Mouse (Mus musculus) kidney, adult 2 months (tissue): ENCODE results near the gene Prnd. TPM values are rescaled to one million over a fixed set of nuclear protein-coding genes. Genes with fewer than 3 reads are reported as not detected.

Experiments
- DNase-seq: peaks from one replicate; pipeline ENCODE4 v3.0.0; 2021
- H3K27ac ChIP-seq: fragments of 200-500 bp; 2 replicates; pipeline ENCODE4 v1.5.1; 2012; ENCODE audit warnings: low read depth, low read length, control low read depth, inconsistent platforms; ENCODE audit not compliant: insufficient read depth
- H3K27me3 ChIP-seq: fragments of 200-500 bp; replicated peaks from 2 replicates; pipeline ENCODE4 v1.6.1; 2012; ENCODE audit warnings: mild to moderate bottlenecking, moderate library complexity, low read length, inconsistent platforms; ENCODE audit not compliant: control insufficient read depth, insufficient read depth
- H3K36me3 ChIP-seq: fragments of 200-500 bp; 2 replicates; pipeline ENCODE4 v1.6.1; 2012; ENCODE audit warnings: mild to moderate bottlenecking, moderate library complexity, low read length, inconsistent platforms; ENCODE audit not compliant: control insufficient read depth, insufficient read depth
- H3K4me1 ChIP-seq: fragments of 200-500 bp; 2 replicates; pipeline ENCODE4 v1.6.1; 2011; ENCODE audit warnings: low read length; ENCODE audit not compliant: control insufficient read depth, insufficient read depth
- H3K4me3 ChIP-seq: fragments of 200-500 bp; 2 replicates; pipeline ENCODE4 v1.5.1; 2011; ENCODE audit warnings: mild to moderate bottlenecking, low read depth, low read length, control low read depth; ENCODE audit not compliant: insufficient read depth
- CTCF ChIP-seq: fragments of 200-500 bp; conservative IDR thresholded peaks from 2 replicates; pipeline ENCODE4 v1.5.1; 2011; ENCODE audit warnings: low read depth, mild to moderate bottlenecking, control low read depth, low read length, moderate library complexity, mixed read lengths; ENCODE audit not compliant: insufficient read depth, insufficient read length
- POLR2A ChIP-seq: fragments of 200-500 bp; IDR thresholded peaks from one replicate; pipeline ENCODE4 v1.6.1; 2011; ENCODE audit warnings: low read depth, low read length, control low read depth
- whole genome bisulfite sequencing: fragments of 180-500 bp; shearing (Covaris S2); methylation state at CpG from one replicate; pipeline ENCODE4 v1.1.7; 2018; 5-methylcytosine and 5-hydroxymethylcytosine counted together
- polyA plus RNA-seq: library from polyadenylated mRNA; depleted of rRNA; stranded (reverse); fragments of >200 nt; gene quantifications from 2 replicates; pipeline ENCODE4 v1.2.3, GENCODE M21; 2012

Gene Prnd
- polyA plus RNA-seq, 1 experiment, result 1.0 TPM

DNA sequence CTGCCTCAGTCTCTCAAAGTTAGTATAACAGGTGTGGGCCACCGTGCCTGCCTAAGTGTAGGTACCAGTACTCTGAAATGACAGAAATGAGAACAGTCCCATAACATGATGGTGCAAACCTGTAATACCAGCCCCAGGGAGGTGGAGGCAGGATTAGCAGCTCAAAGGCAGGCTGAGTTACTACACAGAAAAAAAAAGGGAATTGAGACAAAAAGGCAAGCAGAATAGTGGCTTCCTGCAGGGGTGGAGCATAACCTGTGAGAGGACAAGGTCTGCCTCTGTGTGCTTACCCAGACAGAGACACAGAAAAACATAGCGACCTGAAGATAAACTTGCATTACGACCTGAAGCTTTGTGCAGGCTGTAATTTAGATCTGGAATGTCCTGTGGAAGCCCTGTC lies 26.0 kb downstream of the Prnd start:
- no peak for TF ChIP-seq POLR2A
- TF ChIP-seq CTCF, result no peak
- Histone ChIP-seq H3K36me3 (no peaks in the 10 kb centered on the region), H3K4me3 (no peak overlapping the region), H3K4me1 (no peaks in the 10 kb centered on the region), H3K27ac (no peak overlapping the region), H3K27me3 (no peaks in the 10 kb centered on the region)
- no peak for DNase-seq
- 75% methylated on average over 3 of the region's 3 CpGs for WGBS

DNA sequence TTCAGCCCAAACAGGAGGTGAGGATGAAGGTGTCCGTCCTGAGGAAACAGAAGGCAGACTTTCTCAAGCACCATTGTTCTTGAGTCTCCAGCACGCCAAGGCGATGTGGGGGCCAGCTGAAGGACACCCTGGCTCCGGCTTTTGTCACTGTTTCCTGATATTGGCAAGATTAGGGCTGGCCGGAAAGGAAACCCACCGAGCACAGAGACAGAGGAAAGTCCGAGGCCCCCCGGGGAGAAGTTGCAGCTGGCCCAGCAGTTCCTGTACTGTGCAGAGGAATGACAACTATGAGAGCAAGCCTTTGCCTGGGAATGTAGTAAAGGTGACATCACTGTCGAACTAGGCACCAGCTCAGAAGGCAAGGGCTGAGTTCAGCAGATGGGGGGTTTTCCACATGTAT lies 30.2 kb downstream of the Prnd start:
- peak; percentile 72 for DNase-seq
- TF ChIP-seq POLR2A (no peak), CTCF (no peak)

DNA sequence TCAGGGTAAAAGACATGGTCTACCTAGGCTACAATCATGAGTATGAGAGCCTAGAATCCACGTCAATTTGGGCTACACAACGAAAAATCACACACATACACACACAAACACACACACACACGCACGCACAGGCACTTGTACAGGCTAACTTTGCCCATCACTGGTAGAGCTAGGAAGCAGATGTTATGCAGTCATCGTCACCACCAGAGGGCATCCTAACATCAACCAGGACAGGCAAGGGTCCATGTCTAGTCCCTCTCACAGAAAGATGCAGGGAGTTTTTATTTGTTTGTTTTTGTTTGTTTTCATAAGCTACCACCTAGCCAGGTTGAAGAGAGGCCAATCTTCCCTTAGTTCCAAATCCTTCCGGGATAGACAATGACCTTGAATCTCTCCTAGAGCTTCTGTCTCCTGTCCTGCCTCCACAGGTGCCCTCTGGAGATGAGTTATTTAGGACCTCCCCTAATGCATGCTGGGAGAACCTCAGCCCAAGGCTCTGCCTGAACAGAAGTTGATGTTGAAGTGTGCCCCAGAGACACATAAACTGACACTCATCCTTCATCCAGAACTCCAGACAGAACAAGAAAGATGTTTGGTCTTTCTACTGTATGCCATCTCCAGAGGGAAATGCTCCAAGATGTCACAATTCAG lies 32.0 kb downstream of the Prnd start:
- DNase-seq, result peak; percentile 68
- 13% methylated on average over 6 of the region's 6 CpGs for WGBS
- H3K36me3 ChIP-seq, result no peaks in the 10 kb centered on the region
- H3K4me1 ChIP-seq, result no peaks in the 10 kb centered on the region
- TF ChIP-seq POLR2A (no peak), CTCF (peak; percentile 99)
- H3K27ac ChIP-seq, result no peak overlapping the region
- H3K27me3 ChIP-seq, result no peaks in the 10 kb centered on the region
- no peak overlapping the region for H3K4me3 ChIP-seq

More for the DNA sequence above, 30.2 kb downstream of the Prnd start:
- WGBS, result 49% methylated on average over 9 of the region's 9 CpGs
- Histone ChIP-seq H3K36me3 (no peaks in the 10 kb centered on the region), H3K27me3 (no peaks in the 10 kb centered on the region), H3K27ac (no peak overlapping the region), H3K4me3 (no peak overlapping the region), H3K4me1 (no peaks in the 10 kb centered on the region)

DNA sequence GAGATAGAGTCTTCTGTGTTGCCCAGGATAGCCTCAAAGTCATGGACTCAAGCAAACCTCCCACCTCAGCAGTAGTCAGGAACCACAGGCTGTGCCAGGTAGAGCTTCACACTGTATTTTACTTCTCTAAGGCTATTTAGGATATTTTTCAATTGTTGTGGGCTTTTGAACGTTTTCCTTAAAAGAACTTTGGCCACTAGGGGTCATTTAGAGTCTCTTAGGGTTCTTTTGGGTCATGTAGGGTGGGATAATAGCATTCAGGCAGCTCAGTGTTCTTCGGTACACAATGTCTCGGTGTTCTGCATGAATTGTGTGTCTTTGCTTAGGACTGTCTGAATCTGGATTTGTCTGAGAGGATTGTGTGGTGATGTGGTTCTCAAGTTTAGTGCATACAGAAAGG lies 37.3 kb downstream of the Prnd start:
- DNase-seq, result no peak
- Histone ChIP-seq H3K27me3 (no peaks in the 10 kb centered on the region), H3K36me3 (no peaks in the 10 kb centered on the region), H3K4me1 (no peaks in the 10 kb centered on the region), H3K27ac (no peak overlapping the region), H3K4me3 (no peak overlapping the region)
- TF ChIP-seq CTCF (no peak), POLR2A (no peak)
- 40% methylated on average over 3 of the region's 3 CpGs for WGBS

DNA sequence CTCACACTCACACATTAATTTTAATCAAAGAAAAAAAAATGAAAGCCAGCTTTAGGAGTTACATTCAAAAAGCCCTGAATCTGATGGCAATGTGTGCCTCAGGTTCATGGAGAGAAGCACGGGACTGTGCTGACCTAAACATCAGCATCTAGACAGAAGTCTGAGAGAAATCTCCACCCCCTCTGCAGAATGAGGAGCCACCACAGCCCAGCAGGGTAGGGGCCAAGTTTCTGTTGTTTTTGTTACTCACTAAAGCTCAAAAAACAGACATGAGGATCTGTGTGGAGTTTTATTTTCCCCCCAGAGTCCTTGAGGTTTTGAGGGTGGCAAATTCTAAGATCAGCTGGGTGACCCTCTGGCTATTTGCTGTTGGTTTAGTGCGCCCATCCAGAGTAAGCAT lies 37.9 kb downstream of the Prnd start:
- WGBS, result 77% methylated on average over 2 of the region's 2 CpGs

DNA sequence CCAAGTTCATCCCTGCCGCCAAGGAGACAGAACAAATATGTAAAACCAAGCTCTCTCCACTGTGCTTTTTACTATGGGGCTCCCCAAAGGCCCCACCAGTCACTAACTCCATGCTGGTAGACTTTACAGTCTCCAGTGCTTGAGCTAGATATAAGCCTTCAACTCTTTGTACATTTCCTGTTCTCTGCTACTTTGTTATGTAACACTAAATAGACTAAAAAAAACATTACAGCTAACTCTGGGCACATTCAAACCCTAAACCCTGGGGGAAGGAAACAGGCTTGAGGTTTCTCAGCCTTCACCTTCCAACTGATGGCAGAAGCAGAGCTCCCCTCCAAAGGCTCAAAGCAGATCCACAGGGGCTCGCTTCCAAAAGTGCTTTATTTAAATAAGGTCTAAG lies 41.8 kb downstream of the Prnd start:
- H3K4me1 ChIP-seq, result peaks cover 3% of the 10 kb centered on the region; the same call in 1 of the 2 replicates
- H3K36me3 ChIP-seq, result no peaks in the 10 kb centered on the region
- H3K27me3 ChIP-seq, result no peaks in the 10 kb centered on the region
- 90% methylated on average over 2 of the region's 2 CpGs for WGBS
- no peak overlapping the region for H3K27ac ChIP-seq
- TF ChIP-seq POLR2A (no peak), CTCF (no peak)
- H3K4me3 ChIP-seq, result no peak overlapping the region
- DNase-seq, result no peak

More for the DNA sequence above, 37.9 kb downstream of the Prnd start:
- Histone ChIP-seq H3K36me3 (no peaks in the 10 kb centered on the region), H3K4me1 (no peaks in the 10 kb centered on the region; the same call in 1 of the 2 replicates), H3K4me3 (no peak overlapping the region), H3K27me3 (no peaks in the 10 kb centered on the region), H3K27ac (no peak overlapping the region)
- DNase-seq, result no peak
- no peak for TF ChIP-seq POLR2A
- TF ChIP-seq CTCF, result no peak

DNA sequence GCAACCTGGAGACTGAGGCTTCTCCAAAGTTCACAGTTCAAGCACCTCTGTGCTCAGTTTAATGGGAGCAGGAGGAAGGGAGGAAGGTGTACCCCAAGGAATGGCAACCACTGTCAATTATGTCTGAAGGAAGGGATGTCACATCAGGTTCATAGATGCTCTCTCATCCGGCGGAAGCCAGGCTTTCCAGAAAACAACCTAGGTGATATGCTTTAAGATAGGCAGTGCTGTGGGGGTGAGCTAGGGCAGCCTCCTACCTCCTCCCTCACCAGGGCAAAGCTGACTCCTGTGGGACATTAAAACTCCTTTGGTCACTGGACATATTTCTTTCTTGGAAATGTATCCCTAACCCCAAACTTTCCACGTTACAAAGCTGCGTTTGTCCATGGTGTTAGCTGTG lies 42.5 kb downstream of the Prnd start:
- no peak for DNase-seq
- H3K36me3 ChIP-seq, result no peaks in the 10 kb centered on the region
- H3K4me3 ChIP-seq, result no peak overlapping the region
- peaks cover 3% of the 10 kb centered on the region; the same call in 1 of the 2 replicates for H3K4me1 ChIP-seq
- no peak for TF ChIP-seq CTCF
- TF ChIP-seq POLR2A, result no peak
- H3K27me3 ChIP-seq, result no peaks in the 10 kb centered on the region
- no peak overlapping the region for H3K27ac ChIP-seq
- 49% methylated on average over 4 of the region's 4 CpGs for WGBS
